Mouse (Mus musculus) megakaryocyte, adult 5-6 weeks (primary cell): ENCODE measurements at regions not wholly inside any gene's neighbourhood (a gene's known extent, or its start where the extent isn't known, plus 50 kb on each side); places are given as distances from the start of the nearest gene placed in this dataset.

Experiments used
- ATAC-seq: 2 replicates; pipeline ENCODE4 v1.8.0; 2016; ENCODE audit warnings: mild to moderate bottlenecking, inconsistent platforms; ENCODE audit not compliant: poor library complexity, severe bottlenecking

DNA sequence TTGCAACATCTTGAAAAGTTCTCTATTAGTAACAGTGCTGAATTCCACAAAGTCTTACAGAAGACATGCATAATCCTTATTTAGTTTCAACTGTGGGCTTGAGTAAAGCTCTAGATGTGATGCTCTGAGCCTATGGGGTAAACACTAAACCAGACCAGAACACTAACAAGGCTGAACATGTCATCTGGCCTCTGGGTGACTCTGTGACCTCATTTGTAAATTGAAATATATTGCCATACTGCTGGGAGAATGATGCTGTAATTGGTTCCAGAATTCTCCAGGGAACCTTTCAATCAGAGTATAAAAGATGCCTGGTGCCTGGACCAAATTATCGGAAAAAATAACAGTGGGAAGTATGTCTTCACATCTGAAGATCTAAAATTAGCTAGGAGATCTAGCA, 309.9 kb upstream of the Megf9 start:
- ATAC-seq = no peak

DNA sequence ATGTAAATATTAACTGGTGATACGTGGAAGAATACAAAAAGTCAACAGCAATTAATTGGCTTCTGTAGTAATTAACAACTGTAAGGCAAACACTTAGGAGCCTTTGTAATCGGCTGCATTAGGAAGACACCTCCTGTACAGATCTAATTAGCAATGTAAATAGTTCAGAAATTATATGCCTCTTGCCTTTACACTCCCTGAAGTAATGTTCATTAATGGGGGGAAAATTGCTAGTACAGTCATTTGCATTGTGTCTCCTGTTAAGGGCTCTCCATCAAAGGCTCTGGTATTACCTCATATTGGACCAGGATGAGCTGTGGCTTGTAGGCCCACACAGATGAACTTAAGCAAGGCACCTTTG, 276.1 kb upstream of the Megf9 start:
- no peak for ATAC-seq

DNA sequence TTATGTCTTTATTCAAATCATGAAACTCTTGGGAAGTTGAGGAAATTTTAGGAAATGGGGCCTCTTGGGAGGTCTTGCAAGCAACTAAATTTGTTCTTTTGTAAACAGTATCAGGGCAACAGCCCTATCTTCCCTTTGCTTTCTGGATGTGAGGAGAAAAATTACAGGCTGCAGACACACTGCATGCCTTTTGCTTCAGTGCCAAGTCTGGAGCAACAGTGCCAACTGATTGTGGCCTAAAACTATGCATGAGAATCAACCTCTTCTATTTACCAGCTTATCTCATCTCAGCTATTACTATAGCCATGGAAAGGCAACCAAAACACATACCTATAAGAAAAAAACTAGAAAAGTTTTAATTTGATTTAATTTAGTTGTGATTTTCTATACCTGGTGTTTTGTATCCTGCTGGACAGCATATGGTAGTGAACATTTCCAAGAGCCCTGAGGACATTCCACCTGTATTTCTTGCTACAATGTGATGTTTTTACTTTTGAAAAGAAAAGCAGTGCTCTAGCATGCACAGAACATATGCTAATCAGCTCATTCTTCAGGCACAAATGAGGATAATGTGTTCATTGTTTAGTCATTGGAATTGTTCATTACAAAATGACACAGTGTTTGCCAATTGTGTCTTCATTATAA, 275.6 kb upstream of the Megf9 start:
- ATAC-seq = no peak

DNA sequence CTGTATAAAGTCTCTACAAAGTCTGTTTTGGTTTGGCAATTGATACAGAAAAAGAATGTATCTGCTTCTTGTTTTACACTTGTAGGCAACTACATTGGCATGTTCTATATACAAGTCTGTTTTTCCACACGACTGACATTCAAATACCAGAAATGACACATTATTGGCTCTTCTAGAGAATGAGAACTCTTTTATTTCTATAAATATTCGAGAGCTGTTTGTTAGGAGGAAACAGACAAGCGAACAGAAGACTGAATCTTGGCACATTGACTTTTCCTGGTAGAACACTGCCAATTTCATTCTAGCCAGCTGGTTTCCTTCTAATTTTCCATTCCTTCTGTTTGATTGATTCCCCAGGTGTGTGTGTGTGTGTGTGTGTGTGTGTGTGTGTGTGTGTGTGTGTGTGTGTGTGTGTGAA, 270.1 kb upstream of the Megf9 start:
- no peak for ATAC-seq

- no peak for ATAC-seq
Observed at GRCm38 (mm10) chr4:70798483-70798882, 263.7 kb upstream of the Megf9 start.

DNA sequence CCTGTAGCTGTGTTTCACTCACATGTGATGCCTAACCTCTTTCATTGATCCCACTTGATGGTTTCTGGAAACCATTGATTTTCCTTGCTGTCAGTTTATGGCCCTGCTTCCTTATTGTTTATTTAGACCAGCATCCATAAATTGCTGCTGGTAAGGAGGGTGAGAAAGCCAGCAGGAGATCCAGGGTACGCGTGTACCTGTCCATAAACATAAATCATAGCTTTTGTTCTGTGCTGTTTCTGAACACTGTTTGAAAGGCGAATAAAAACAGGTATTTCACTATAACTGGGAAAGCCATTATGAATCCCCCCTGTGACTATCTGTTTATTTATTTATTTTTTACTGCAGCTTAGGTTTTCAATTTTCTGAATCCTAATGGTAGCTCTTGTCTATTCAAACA, 263.1 kb upstream of the Megf9 start:
- ATAC-seq = no peak

DNA sequence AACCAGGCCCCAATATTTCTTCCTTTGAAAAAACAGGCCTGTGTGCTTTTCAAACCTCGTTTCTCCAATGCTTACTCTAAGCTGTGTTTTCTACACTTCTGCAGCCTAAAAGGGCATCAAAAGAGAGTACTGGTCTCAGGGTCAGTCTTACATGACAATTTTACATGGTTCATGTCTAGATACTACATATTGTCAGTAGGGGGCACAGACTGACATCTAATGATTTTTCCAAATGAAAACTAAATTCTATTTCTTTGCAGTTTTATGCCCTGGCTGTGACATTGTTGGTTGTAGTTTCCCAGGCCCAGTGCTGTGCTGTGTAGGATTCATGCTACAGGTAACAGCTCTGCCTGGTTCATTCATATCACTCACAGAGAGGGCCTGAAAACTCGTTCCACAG, 248.7 kb upstream of the Megf9 start:
- ATAC-seq = no peak

DNA sequence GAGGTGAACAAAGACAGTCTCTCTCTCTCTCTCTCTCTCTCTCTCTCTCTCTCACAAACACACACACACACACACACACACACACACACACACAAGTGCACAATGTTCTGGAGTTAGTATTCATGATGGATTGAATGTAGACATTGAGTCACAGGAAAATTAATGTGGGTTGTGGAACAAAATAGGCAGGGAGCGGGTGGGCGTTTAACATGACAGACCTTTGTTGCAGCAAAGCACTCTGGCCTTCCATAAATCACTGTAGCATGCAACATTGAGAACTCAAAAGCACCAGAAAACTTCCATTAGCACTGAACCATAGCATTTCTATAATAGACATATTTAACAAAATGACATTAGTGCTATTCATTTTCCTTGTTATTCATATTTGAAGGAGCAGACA, 246.8 kb upstream of the Megf9 start:
- ATAC-seq = no peak

DNA sequence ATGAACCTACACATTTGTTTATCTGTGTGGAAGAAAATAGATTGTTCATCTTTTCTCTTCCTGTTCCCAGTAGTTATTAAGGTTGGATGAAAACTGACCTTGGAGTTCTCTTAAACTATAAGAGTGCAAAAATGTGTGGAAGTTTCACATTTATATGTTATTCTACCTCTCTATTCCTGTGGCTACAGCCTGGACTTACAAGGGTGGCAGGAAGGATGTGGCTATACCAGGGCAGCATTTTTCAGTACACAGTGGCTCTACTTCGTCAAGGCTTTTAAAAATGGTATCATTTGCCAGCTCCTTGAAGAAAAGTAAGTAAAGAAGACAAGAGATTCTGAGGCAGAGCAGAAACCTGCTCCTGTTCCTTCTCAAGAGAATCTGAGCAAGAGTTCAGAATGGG, 241.5 kb upstream of the Megf9 start:
- no peak for ATAC-seq

DNA sequence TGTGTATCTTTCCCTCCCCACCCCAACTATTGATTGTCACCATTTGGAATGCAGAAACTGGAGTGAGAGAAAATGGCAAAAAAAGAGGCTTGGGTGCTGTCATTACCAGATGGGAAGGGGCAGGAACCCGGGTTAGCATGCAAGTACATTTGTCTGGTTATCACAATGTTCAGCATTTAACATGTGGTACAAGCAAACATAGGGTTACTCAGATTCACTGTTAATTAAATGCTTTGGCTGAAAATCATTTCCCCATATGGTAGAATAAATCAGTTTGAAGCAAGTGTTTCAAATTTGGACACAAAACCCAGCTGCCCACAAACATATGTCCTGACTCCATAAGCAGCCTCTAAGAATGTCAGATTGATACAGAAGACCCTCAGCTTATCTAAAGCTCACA, 208.6 kb upstream of the Megf9 start:
- no peak for ATAC-seq

- ATAC-seq = no peak
Observed at GRCm38 (mm10) chr4:70742002-70742401, 207.2 kb upstream of the Megf9 start.

DNA sequence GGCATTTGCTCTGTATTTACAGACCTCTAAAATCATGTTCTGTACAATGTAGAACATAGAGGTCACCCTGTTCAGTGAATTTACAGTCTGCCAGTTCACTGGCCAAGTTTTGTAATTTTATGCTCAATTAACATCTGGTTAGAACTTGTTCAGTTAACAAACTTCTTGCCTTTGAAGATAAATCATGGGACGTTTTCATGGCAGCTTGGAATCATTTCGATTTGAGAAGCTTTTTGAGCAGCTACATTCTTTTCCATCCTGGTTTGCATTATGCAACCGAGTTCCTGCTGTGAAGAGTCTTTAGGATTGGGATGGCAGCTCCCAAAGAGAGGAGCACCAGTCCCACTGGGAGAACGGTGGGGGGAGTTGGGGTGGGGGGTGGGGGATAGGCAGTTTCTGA, 206.3 kb upstream of the Megf9 start:
- no peak for ATAC-seq

DNA sequence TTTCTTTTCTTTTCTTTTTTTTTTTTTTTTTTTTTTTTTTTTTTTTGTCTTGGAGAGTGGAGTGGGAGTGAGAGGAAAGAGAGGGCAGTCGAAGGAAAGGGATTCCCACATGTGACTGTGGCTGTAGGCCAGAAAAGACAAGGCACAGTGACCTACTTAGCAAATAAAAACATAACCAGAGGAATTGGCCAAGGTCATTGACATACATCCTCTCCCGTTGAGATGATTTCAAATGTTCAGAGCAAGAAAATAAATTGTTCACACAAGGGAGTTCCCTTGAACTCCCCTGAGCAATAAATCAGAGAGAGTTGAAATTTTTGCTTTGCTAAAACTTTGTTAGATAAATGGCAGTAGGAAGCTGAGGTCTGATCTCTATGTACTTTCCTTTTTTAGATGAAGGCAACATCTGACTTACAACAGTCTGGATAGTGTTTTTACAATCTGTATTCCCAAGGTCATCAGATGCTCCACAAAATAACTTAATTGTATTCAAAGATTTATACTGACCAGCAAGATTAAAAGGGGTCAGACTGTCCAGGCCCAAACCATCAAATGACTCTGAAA, 174.4 kb upstream of the Megf9 start:
- ATAC-seq = no peak

DNA sequence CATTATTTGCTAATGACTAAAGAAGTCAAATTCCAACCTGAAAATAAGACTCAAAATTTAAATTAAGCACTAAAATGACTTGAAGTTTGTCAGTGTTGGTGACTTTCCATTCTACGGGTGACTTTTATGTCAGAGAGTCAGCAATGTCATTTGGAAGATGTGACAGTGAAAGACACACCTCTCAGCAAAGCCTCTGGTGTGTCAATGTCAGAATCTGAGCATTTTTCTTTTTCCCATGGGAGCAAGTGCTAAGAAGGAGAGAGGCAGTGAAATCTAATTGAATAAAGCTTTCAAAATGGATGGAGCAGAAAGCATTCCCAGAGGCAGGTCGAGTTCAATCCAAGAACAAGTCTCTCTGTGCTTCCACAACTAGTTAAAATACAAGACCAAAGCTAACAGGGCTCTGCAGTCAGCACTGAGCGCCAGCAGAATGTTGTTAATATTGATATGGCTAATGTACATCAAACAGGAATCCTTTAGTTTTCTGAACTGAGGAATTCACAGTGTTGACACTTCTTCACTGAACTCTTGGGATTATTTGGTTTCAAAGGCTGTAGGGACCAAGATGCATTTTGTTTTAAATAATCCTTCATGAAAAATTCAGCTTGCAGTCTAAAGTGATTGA, 170.4 kb upstream of the Megf9 start:
- no peak for ATAC-seq

DNA sequence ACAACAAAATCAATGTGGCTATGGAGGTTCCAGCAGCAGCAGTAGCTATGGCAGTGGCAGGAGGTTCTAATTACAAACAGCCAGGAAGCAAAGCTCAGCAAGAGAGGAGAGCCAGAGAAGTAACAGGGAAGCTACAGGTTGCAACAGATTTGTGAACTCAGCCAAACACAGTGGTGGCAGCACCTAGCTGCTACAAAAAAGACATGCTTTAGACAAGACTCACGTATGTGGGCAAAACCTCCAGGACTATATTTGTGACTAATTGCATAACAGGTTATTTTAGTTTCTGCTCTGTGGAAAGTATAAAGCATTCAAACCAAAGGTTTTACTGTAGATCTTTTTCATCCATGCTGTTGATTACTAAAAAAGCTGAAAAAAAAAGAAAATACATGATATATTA, 166.1 kb upstream of the Megf9 start:
- ATAC-seq = no peak

- no peak for ATAC-seq
Observed at GRCm38 (mm10) chr4:70664181-70664580, 129.4 kb upstream of the Megf9 start.

DNA sequence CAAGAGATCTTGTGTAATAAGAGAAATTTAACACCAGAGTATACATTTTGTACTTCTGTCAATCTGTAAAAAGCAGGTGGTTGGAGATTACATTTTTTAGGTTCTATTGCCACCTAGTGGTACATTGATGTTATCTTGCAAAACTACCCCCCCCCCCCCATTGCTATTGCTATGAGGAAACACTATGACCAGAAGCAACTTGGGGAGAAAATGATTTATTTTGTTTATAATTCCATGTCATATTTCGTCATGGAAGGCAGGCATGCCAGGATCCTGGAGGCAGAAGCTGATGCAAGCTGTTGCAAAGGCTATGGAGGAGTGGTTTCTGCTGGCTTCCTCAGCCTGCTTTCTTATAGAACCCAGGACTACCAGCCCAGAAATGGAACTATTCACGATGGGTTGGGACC, 86.6 kb upstream of the Megf9 start:
- ATAC-seq = peak; percentile 40; the same call in 1 of the 2 replicates

- ATAC-seq = no peak
Observed at GRCm38 (mm10) chr4:70619636-70620287, 85.0 kb upstream of the Megf9 start.

- no peak for ATAC-seq
Observed at GRCm38 (mm10) chr4:70615794-70616193, 81.0 kb upstream of the Megf9 start.

GRCm38 (mm10) chr4:70614411-70614810, 79.6 kb upstream of the Megf9 start:
- no peak for ATAC-seq

GRCm38 (mm10) chr4:70603209-70603852, 68.5 kb upstream of the Megf9 start:
- ATAC-seq = no peak

DNA sequence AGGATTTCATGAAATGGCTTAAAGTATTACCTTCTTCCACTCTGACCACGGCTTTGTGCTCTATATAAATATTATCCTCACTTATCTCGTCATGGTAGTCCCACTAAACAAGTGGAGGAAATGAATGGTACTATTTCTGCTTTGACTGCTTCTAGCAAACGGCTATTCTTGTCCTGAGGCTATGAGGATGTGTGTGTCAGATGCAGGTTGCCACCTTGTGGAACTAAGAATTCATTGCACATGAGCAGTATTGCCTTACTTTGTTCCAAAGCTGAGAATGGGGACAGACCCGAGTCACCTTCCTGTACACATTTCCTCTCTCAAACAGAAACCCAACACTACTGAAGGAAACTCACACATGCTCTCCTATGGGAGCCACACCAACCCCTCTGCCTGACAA, 66.5 kb upstream of the Megf9 start:
- ATAC-seq = peak; percentile 86
